Mouse (Mus musculus): ENCODE results near the gene Nmrk2. TPM values are rescaled to one million over a fixed set of nuclear protein-coding genes. Genes with fewer than 3 reads are reported as not detected.

Gene Nmrk2
- polyA plus RNA-seq, 2 experiments = not detected

- Histone ChIP-seq H3K4me2 (ENCODE audit: low read depth) (peak overlapping the region; percentile 72), H3K27me3 (ENCODE audit: control insufficient read depth, insufficient read depth, low read length) (peaks cover 35% of the 10 kb centered on the region), H3K27ac (no peak overlapping the region), H3K4me1 (replicated peaks; ENCODE audit: control insufficient read depth in 2 of 2, insufficient read depth in 2 of 2, low read length in 1 of 2) (peaks cover 0 to 15% of the 10 kb centered on the region in 2 experiments; a peak in 3 of 4 replicates), H3K9ac (replicated peaks) (peak overlapping the region; percentile 59), H3K36me3 (replicated peaks; ENCODE audit: control insufficient read depth, insufficient read depth, low read depth) (peaks cover 5% of the 10 kb centered on the region), H3K9me3 (ENCODE audit: control insufficient read depth, low read length) (no peaks in the 10 kb centered on the region), H3K4me3 (ENCODE audit: insufficient read depth in 1 of 2, low read depth in 2 of 2, low read length in 2 of 2) (peak overlapping the region; percentile 55 to 62)
- TF ChIP-seq EP300 (IDR thresholded peaks at IDR 0.05; ENCODE audit: low read depth) = no peak
- TF ChIP-seq CTCF (IDR thresholded peaks at IDR 0.05; ENCODE audit: low read depth) = no peak
- WGBS (ENCODE audit: insufficient replicate concordance) = 1% methylated on average over 90 of the region's 93 CpGs
- DNase-seq (ENCODE audit: low read depth in 3 of 3, low spot score in 3 of 3) (peak in 2 of 3 experiments; percentile 64 to 66), ATAC-seq (ENCODE audit: insufficient read depth) (peak; percentile 88)
Observed at GRCm38 (mm10) chr10:81192270-81192967, 9.4 kb downstream of the Nmrk2 start.

GRCm38 (mm10) chr10:81191342-81191982 lies 10.4 kb downstream of the Nmrk2 start:
- no peak overlapping the region for H3K4me3 ChIP-seq (ENCODE audit: insufficient read depth in 1 of 2, low read depth in 2 of 2, low read length in 2 of 2)
- 66% methylated on average over 18 of the region's 18 CpGs for WGBS (ENCODE audit: insufficient replicate concordance)
- H3K27me3 ChIP-seq (ENCODE audit: control insufficient read depth, insufficient read depth, low read length) = peaks cover 31% of the 10 kb centered on the region
- DNase-seq (ENCODE audit: low read depth in 3 of 3, low spot score in 3 of 3) = no peak
- H3K4me2 ChIP-seq (ENCODE audit: low read depth) = peak overlapping the region; percentile 72
- H3K9ac ChIP-seq (replicated peaks) = no peak overlapping the region
- peaks cover 5% of the 10 kb centered on the region for H3K36me3 ChIP-seq (replicated peaks; ENCODE audit: control insufficient read depth, insufficient read depth, low read depth)
- no peak for ATAC-seq (ENCODE audit: insufficient read depth)
- peaks cover 0 to 15% of the 10 kb centered on the region in 2 experiments; a peak in 3 of 4 replicates for H3K4me1 ChIP-seq (replicated peaks; ENCODE audit: control insufficient read depth in 2 of 2, insufficient read depth in 2 of 2, low read length in 1 of 2)
- H3K27ac ChIP-seq = no peak overlapping the region
- TF ChIP-seq EP300 (IDR thresholded peaks at IDR 0.05; ENCODE audit: low read depth) (no peak), CTCF (IDR thresholded peaks at IDR 0.05; ENCODE audit: low read depth) (no peak)
- H3K9me3 ChIP-seq (ENCODE audit: control insufficient read depth, low read length) = no peaks in the 10 kb centered on the region

- H3K9me3 ChIP-seq (ENCODE audit: control insufficient read depth, low read length) = no peaks in the 10 kb centered on the region
- no peak overlapping the region for H3K4me2 ChIP-seq (ENCODE audit: low read depth)
- no peak overlapping the region for H3K4me3 ChIP-seq (ENCODE audit: insufficient read depth in 1 of 2, low read depth in 2 of 2, low read length in 2 of 2)
- no peak for ATAC-seq (ENCODE audit: insufficient read depth)
- H3K4me1 ChIP-seq (replicated peaks; ENCODE audit: control insufficient read depth in 2 of 2, insufficient read depth in 2 of 2, low read length in 1 of 2) = peaks cover 0 to 15% of the 10 kb centered on the region in 2 experiments; a peak in 3 of 4 replicates
- peaks cover 27% of the 10 kb centered on the region for H3K27me3 ChIP-seq (ENCODE audit: control insufficient read depth, insufficient read depth, low read length)
- DNase-seq (ENCODE audit: low read depth in 3 of 3, low spot score in 3 of 3) = no peak
- H3K36me3 ChIP-seq (replicated peaks; ENCODE audit: control insufficient read depth, insufficient read depth, low read depth) = peaks cover 5% of the 10 kb centered on the region
- no peak overlapping the region for H3K9ac ChIP-seq (replicated peaks)
- TF ChIP-seq EP300 (IDR thresholded peaks at IDR 0.05; ENCODE audit: low read depth) = no peak
- peak; percentile 62 for TF ChIP-seq CTCF (IDR thresholded peaks at IDR 0.05; ENCODE audit: low read depth)
- 29% methylated on average over 6 of the region's 6 CpGs for WGBS (ENCODE audit: insufficient replicate concordance)
- no peak overlapping the region for H3K27ac ChIP-seq
Observed at GRCm38 (mm10) chr10:81190912-81191321, 10.9 kb downstream of the Nmrk2 start.

GRCm38 (mm10) chr10:81190236-81190911 lies 11.5 kb downstream of the Nmrk2 start:
- Histone ChIP-seq H3K4me1 (replicated peaks; ENCODE audit: control insufficient read depth in 2 of 2, insufficient read depth in 2 of 2, low read length in 1 of 2) (peaks cover 0 to 15% of the 10 kb centered on the region in 2 experiments; a peak in 3 of 4 replicates), H3K27ac (no peak overlapping the region), H3K9me3 (ENCODE audit: control insufficient read depth, low read length) (no peaks in the 10 kb centered on the region), H3K27me3 (ENCODE audit: control insufficient read depth, insufficient read depth, low read length) (peaks cover 23% of the 10 kb centered on the region), H3K9ac (replicated peaks) (no peak overlapping the region), H3K4me3 (ENCODE audit: insufficient read depth in 1 of 2, low read depth in 2 of 2, low read length in 2 of 2) (no peak overlapping the region), H3K4me2 (ENCODE audit: low read depth) (no peak overlapping the region), H3K36me3 (replicated peaks; ENCODE audit: control insufficient read depth, insufficient read depth, low read depth) (peaks cover 5% of the 10 kb centered on the region)
- TF ChIP-seq EP300 (IDR thresholded peaks at IDR 0.05; ENCODE audit: low read depth) = no peak
- TF ChIP-seq CTCF (IDR thresholded peaks at IDR 0.05; ENCODE audit: low read depth) = peak; percentile 90
- ATAC-seq (ENCODE audit: insufficient read depth) (no peak), DNase-seq (ENCODE audit: low read depth in 3 of 3, low spot score in 3 of 3) (no peak)
- WGBS (ENCODE audit: insufficient replicate concordance) = 66% methylated on average over 31 of the region's 31 CpGs

- peaks cover 18% of the 10 kb centered on the region for H3K27me3 ChIP-seq (ENCODE audit: control insufficient read depth, insufficient read depth, low read length)
- no peak overlapping the region for H3K9ac ChIP-seq (replicated peaks)
- ATAC-seq (ENCODE audit: insufficient read depth) (no peak), DNase-seq (ENCODE audit: low read depth in 3 of 3, low spot score in 3 of 3) (no peak)
- H3K4me1 ChIP-seq (replicated peaks; ENCODE audit: control insufficient read depth in 2 of 2, insufficient read depth in 2 of 2, low read length in 1 of 2) = peaks cover 0 to 15% of the 10 kb centered on the region in 2 experiments; a peak in 3 of 4 replicates
- no peak overlapping the region for H3K27ac ChIP-seq
- H3K9me3 ChIP-seq (ENCODE audit: control insufficient read depth, low read length) = no peaks in the 10 kb centered on the region
- no peak overlapping the region for H3K4me3 ChIP-seq (ENCODE audit: insufficient read depth in 1 of 2, low read depth in 2 of 2, low read length in 2 of 2)
- H3K36me3 ChIP-seq (replicated peaks; ENCODE audit: control insufficient read depth, insufficient read depth, low read depth) = peaks cover 7% of the 10 kb centered on the region
- 80% methylated on average over 26 of the region's 26 CpGs for WGBS (ENCODE audit: insufficient replicate concordance)
- H3K4me2 ChIP-seq (ENCODE audit: low read depth) = no peak overlapping the region
- TF ChIP-seq CTCF (IDR thresholded peaks at IDR 0.05; ENCODE audit: low read depth) = no peak
- no peak for TF ChIP-seq EP300 (IDR thresholded peaks at IDR 0.05; ENCODE audit: low read depth)
Observed at GRCm38 (mm10) chr10:81189821-81190220, 12.0 kb downstream of the Nmrk2 start.
